Mouse (Mus musculus) hindbrain, embryonic 15.5 days (tissue): ENCODE data around the gene Dst. TPM values are rescaled to one million over a fixed set of nuclear protein-coding genes. Genes with fewer than 3 reads are reported as not detected.
A peak's percentile ranks its signal among the peaks of the same experiment; 100 is the strongest.

Experiments
- ATAC-seq: fragments of 200-750 bp; cut with Nextera tagmentation; 2 replicates; pipeline ENCODE4 v1.8.0; 2017; ENCODE audit warnings: low read depth, moderate number of reproducible peaks, moderate TSS enrichment; ENCODE audit not compliant: low FRiP score
- H3K27ac ChIP-seq: fragments of 300-500 bp; sonication (generic); replicated peaks from 2 replicates; pipeline ENCODE4 v1.5.1; 2015; ENCODE audit warnings: mild to moderate bottlenecking, inconsistent platforms
- H3K27me3 ChIP-seq: fragments of 300-500 bp; sonication (generic); 2 replicates; pipeline ENCODE4 v1.6.1; 2015; ENCODE audit warnings: control low read depth, inconsistent platforms
- H3K36me3 ChIP-seq: fragments of 300-500 bp; sonication (generic); 2 replicates; pipeline ENCODE4 v1.6.1; 2015; ENCODE audit warnings: control low read depth, inconsistent platforms
- H3K4me1 ChIP-seq: fragments of 300-500 bp; sonication (generic); replicated peaks from 2 replicates; pipeline ENCODE4 v1.6.1; 2015; ENCODE audit warnings: control low read depth, inconsistent platforms
- H3K4me2 ChIP-seq: fragments of 300-500 bp; sonication (generic); 2 replicates; pipeline ENCODE4 v1.6.1; 2015; ENCODE audit warnings: moderate library complexity, mild to moderate bottlenecking, inconsistent platforms
- H3K4me3 ChIP-seq: fragments of 300-500 bp; sonication (generic); 2 replicates; pipeline ENCODE4 v1.5.1; 2015; ENCODE audit warnings: mild to moderate bottlenecking, inconsistent platforms
- H3K9ac ChIP-seq: fragments of 300-500 bp; sonication (generic); 2 replicates; pipeline ENCODE4 v1.6.1; 2015; ENCODE audit warnings: inconsistent platforms
- H3K9me3 ChIP-seq: fragments of 300-500 bp; sonication (generic); 2 replicates; pipeline ENCODE4 v1.6.1; 2016; ENCODE audit warnings: control low read depth, inconsistent platforms
- WGBS: fragments of 180-500 bp; shearing (Covaris S2); methylation state at CpG from one replicate; pipeline ENCODE4 v1.1.7; 2015; 5-methylcytosine and 5-hydroxymethylcytosine counted together
- polyA plus RNA-seq: library from polyadenylated mRNA; unstranded; fragments of >200 nt; fragmentation: Nextera tagmentation; extraction: Ambion mirVana; gene quantifications from 2 replicates; pipeline ENCODE4 v1.2.1, GENCODE M21; 2015

Dst gene
- polyA plus RNA-seq, 1 experiment from 2014 or later = 39.4 TPM

- Histone ChIP-seq H3K9me3 (no peaks in the 10 kb centered on the region), H3K4me1 (peaks cover 52% of the 10 kb centered on the region), H3K27ac (peak overlapping the region; percentile 85), H3K9ac (peak overlapping the region; percentile 95), H3K27me3 (no peaks in the 10 kb centered on the region), H3K36me3 (no peaks in the 10 kb centered on the region), H3K4me2 (peak overlapping the region; percentile 96), H3K4me3 (peak overlapping the region; percentile 93)
- peak; percentile 83 for ATAC-seq
- WGBS = 1% methylated on average over 46 of the region's 47 CpGs
These were observed 103.1 kb downstream of the Dst start for GRCm38 (mm10) chr1:34011051-34011677.

- H3K4me3 ChIP-seq = peak overlapping the region; percentile 93
- H3K27me3 ChIP-seq = no peaks in the 10 kb centered on the region
- under 1% methylated on average over 15 of the region's 16 CpGs for whole genome bisulfite sequencing
- no peaks in the 10 kb centered on the region for H3K9me3 ChIP-seq
- peak overlapping the region; percentile 85 for H3K27ac ChIP-seq
- H3K4me2 ChIP-seq = peak overlapping the region; percentile 96
- H3K4me1 ChIP-seq = peaks cover 51% of the 10 kb centered on the region
- peak; percentile 66 for ATAC-seq
- H3K9ac ChIP-seq = peak overlapping the region; percentile 95
- H3K36me3 ChIP-seq = no peaks in the 10 kb centered on the region
These were observed 103.8 kb downstream of the Dst start for GRCm38 (mm10) chr1:34011821-34012271.

GRCm38 (mm10) chr1:34013490-34013889 lies 105.5 kb downstream of the Dst start:
- Histone ChIP-seq H3K36me3 (no peaks in the 10 kb centered on the region), H3K27me3 (no peaks in the 10 kb centered on the region), H3K4me1 (peaks cover 35% of the 10 kb centered on the region), H3K9ac (no peak overlapping the region), H3K4me3 (no peak overlapping the region), H3K9me3 (no peaks in the 10 kb centered on the region), H3K4me2 (peak overlapping the region; percentile 96), H3K27ac (no peak overlapping the region)
- 79% methylated on average over 5 of the region's 5 CpGs for WGBS
- ATAC-seq = no peak

DNA sequence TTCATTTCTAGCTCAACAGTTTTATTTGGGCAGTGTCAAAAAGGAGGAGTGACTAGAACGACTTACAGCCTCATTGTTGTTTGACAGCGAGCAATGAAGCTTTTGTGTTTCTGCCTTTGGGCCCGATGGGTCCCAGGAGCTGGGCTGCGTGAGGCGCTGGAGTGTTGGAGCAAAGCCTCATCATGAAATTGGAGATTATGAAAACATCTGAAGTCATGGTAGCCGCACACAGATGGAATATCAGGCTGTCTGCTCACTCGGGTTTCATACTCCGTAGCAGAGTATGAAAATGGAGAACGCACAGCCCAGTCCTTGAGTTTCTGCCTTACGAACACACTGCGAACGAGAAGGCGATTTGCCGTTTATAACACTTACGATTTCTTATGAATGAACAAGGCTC lies 108.8 kb downstream of the Dst start:
- H3K36me3 ChIP-seq = no peaks in the 10 kb centered on the region
- WGBS = 67% methylated on average over 15 of the region's 15 CpGs
- H3K4me2 ChIP-seq = no peak overlapping the region
- no peak overlapping the region for H3K9ac ChIP-seq
- no peak for ATAC-seq
- no peak overlapping the region for H3K4me3 ChIP-seq
- H3K27me3 ChIP-seq = no peaks in the 10 kb centered on the region
- H3K4me1 ChIP-seq = peaks cover 29% of the 10 kb centered on the region
- H3K27ac ChIP-seq = no peak overlapping the region
- no peaks in the 10 kb centered on the region for H3K9me3 ChIP-seq

GRCm38 (mm10) chr1:34017323-34017722 lies 109.3 kb downstream of the Dst start:
- no peaks in the 10 kb centered on the region for H3K36me3 ChIP-seq
- no peak overlapping the region for H3K27ac ChIP-seq
- H3K27me3 ChIP-seq = no peaks in the 10 kb centered on the region
- no peak overlapping the region for H3K9ac ChIP-seq
- no peaks in the 10 kb centered on the region for H3K9me3 ChIP-seq
- ATAC-seq = no peak
- 95% methylated on average over 4 of the region's 4 CpGs for WGBS
- no peak overlapping the region for H3K4me2 ChIP-seq
- H3K4me1 ChIP-seq = peaks cover 25% of the 10 kb centered on the region
- H3K4me3 ChIP-seq = no peak overlapping the region

- H3K4me2 ChIP-seq = no peak overlapping the region
- H3K4me1 ChIP-seq = peaks cover 25% of the 10 kb centered on the region
- H3K36me3 ChIP-seq = no peaks in the 10 kb centered on the region
- H3K9ac ChIP-seq = no peak overlapping the region
- no peak overlapping the region for H3K4me3 ChIP-seq
- ATAC-seq = 0 out of 2 replicates have a peak, but pooled peaks have one; percentile 47
- H3K9me3 ChIP-seq = no peaks in the 10 kb centered on the region
- 0 out of 2 replicates have a peak overlapping the region, but pooled peaks have one; percentile 18 for H3K27ac ChIP-seq
- WGBS = 75% methylated on average over 6 of the region's 6 CpGs
- no peaks in the 10 kb centered on the region for H3K27me3 ChIP-seq
These were observed 112.6 kb downstream of the Dst start for GRCm38 (mm10) chr1:34020599-34020998.

DNA sequence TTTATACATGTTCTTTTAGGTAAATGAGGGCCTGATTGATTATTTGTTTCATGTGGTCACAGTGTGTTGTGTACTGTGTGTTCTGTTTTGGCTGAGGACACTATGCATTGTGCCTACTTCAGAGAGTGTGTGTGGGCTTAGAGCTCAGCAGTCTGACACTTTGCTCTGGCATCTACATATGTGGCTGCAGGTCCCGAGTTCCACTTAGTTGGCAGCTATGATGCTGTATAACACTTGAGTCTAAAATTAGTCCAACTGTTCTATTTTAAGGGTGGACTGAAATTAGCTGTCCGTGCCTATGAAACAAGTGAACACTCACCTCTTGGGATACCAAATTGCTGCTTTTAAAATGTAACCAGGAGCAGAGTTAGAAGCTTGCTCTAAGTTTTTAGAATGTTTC lies 113.5 kb downstream of the Dst start:
- Histone ChIP-seq H3K27ac (no peak overlapping the region), H3K27me3 (no peaks in the 10 kb centered on the region), H3K9ac (no peak overlapping the region), H3K4me3 (no peak overlapping the region), H3K9me3 (no peaks in the 10 kb centered on the region), H3K36me3 (no peaks in the 10 kb centered on the region), H3K4me1 (peaks cover 25% of the 10 kb centered on the region), H3K4me2 (no peak overlapping the region)
- no peak for ATAC-seq
- WGBS = 65% methylated on average over 2 of the region's 2 CpGs

DNA sequence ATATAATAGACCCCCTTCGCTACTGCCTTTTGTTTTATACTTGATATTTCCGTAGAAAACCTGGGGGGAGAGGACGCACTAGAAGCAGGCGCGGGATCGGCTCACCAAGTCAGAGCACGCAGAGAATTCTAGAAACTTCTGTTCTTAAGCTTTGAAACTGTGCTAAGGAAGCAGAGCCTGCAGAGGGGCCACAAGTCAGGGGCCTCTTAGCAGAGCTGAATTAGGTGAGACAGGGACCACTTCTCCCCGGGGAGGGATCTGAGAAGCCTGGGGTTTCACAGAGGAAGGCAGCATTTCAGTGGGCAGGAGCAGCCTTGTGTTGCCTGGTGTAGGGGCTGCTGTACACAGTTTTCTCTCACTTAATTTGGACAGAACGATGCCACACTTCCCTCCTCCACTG lies 115.1 kb downstream of the Dst start:
- 53% methylated on average over 9 of the region's 9 CpGs for WGBS
- Histone ChIP-seq H3K9ac (no peak overlapping the region), H3K27me3 (no peaks in the 10 kb centered on the region), H3K9me3 (no peaks in the 10 kb centered on the region), H3K4me2 (no peak overlapping the region), H3K27ac (no peak overlapping the region), H3K4me3 (no peak overlapping the region), H3K4me1 (peaks cover 22% of the 10 kb centered on the region), H3K36me3 (no peaks in the 10 kb centered on the region)
- no peak for ATAC-seq

- H3K27me3 ChIP-seq = no peaks in the 10 kb centered on the region
- no peak overlapping the region for H3K4me2 ChIP-seq
- ATAC-seq = 0 out of 2 replicates have a peak, but pooled peaks have one; percentile 9
- no peaks in the 10 kb centered on the region for H3K9me3 ChIP-seq
- H3K36me3 ChIP-seq = no peaks in the 10 kb centered on the region
- 90% methylated on average over 6 of the region's 6 CpGs for WGBS
- peaks cover 15% of the 10 kb centered on the region for H3K4me1 ChIP-seq
- no peak overlapping the region for H3K4me3 ChIP-seq
- H3K9ac ChIP-seq = no peak overlapping the region
- no peak overlapping the region for H3K27ac ChIP-seq
These were observed 117.9 kb downstream of the Dst start for GRCm38 (mm10) chr1:34025879-34026278.

- Histone ChIP-seq H3K4me3 (no peak overlapping the region), H3K9me3 (no peaks in the 10 kb centered on the region), H3K27ac (no peak overlapping the region), H3K4me2 (no peak overlapping the region), H3K4me1 (0 out of 2 replicates have a peak, but pooled peaks cover under 1% of the 10 kb centered on the region), H3K27me3 (no peaks in the 10 kb centered on the region), H3K9ac (no peak overlapping the region), H3K36me3 (no peaks in the 10 kb centered on the region)
- no peak for ATAC-seq
- WGBS = 79% methylated on average over 5 of the region's 5 CpGs
These were observed 120.7 kb downstream of the Dst start for GRCm38 (mm10) chr1:34028722-34029121.

DNA sequence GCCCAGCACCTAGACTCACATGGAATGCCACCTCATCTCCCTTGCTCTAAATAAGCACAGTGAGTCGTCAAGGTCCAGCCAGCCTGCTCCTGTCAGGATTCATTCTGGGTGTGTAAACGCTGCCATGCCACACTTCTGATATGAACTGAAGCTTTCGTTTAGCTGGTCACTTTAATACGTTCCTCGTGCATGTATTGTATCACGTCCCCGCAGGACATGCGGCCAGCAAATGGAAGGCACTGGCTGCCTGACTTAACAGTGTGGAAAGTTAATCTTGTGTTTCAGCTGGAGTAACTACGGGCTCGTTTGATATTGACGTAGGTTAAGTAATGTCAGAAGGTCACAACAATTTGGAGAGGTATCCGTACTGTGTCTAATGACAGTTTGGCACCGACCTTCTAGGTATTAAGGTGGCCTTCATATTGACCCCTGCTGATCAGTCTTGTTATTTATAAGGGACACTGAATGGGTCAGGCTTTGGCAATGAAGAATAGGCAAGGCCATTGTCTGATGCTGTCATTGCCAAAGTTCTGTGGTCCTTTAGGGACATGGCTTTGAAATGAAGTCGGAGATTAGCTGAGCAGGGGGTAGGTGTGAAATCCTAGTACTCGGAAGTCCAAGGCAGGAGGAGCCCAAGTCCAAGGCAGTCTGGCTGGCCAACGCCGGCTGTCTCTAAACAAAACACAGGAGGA lies 122.5 kb downstream of the Dst start:
- 78% methylated on average over 17 of the region's 17 CpGs for WGBS
- no peak overlapping the region for H3K4me2 ChIP-seq
- no peak overlapping the region for H3K27ac ChIP-seq
- no peak overlapping the region for H3K9ac ChIP-seq
- no peak overlapping the region for H3K4me3 ChIP-seq
- H3K27me3 ChIP-seq = no peaks in the 10 kb centered on the region
- no peak for ATAC-seq
- 0 out of 2 replicates have a peak, but pooled peaks cover 3% of the 10 kb centered on the region for H3K4me1 ChIP-seq
- H3K9me3 ChIP-seq = no peaks in the 10 kb centered on the region
- H3K36me3 ChIP-seq = no peaks in the 10 kb centered on the region

DNA sequence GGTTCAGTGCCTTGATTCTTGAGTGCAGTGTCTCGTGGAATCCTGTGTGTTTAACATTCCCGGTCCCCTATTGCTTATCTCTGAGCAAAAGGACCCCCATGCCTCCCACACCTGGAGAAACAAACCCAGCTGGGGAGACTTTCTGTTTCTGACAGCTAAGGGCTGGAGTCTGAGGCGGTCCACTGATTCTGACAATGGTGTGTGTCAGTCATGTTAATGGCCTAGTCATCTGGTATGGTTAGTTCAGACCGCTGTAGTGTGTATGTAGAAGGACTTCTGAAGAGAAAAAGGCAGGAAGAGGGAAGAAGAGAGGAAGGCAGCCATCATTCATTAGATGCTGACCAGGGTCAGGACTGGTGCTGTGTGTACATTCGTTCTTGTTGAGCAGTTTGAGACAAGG lies 125.0 kb downstream of the Dst start:
- no peak overlapping the region for H3K9ac ChIP-seq
- H3K36me3 ChIP-seq = no peaks in the 10 kb centered on the region
- H3K9me3 ChIP-seq = no peaks in the 10 kb centered on the region
- H3K4me1 ChIP-seq = 0 out of 2 replicates have a peak, but pooled peaks cover 4% of the 10 kb centered on the region
- no peak for ATAC-seq
- no peak overlapping the region for H3K4me2 ChIP-seq
- H3K4me3 ChIP-seq = no peak overlapping the region
- H3K27ac ChIP-seq = no peak overlapping the region
- H3K27me3 ChIP-seq = no peaks in the 10 kb centered on the region
- 56% methylated on average over 5 of the region's 5 CpGs for WGBS
